ENCODE assay signal across 8 mouse cellular contexts in the genomic region with DNA sequence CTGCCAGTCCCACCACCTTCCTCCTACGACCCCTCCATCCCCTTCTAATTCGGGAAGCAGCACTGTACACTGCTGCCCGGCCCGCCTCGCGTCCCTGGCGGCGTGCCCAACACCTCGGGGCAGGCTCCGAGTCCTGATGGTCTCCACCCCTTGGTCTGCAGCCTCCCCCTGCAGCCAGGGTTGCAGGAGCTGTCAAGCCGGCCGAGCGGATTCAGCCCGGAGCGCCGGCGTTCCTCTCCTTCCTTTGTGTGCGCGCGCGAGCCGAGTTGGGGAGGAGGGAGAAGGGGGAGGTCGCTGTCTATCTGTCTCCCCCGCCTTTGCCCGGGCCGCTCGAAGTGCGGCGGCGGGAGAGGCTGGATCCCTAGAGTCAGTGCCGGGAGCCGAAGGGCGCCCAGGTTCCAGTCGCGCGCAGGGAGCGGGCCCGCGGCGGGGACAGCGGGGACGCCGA. TPM values are rescaled to one million over a fixed set of nuclear protein-coding genes. Genes with fewer than 3 reads are reported as not detected.
A peak's percentile ranks its signal among the peaks of the same experiment; 100 is the strongest.
DNase-seq lines count a peak whose midpoint lies in the region; ATAC-seq and TF ChIP-seq lines count a peak whose summit lies in the region.

Gene Chn2 (plus strand): TSS at position 198 of the 448 bp plus-strand sequence.

- no peak for TF ChIP-seq CTCF in Patski (IDR thresholded peaks at IDR 0.05)
- no peak for TF ChIP-seq CTCF in cerebellum, adult 2 months (IDR thresholded peaks at IDR 0.05; ENCODE audit: borderline replicate concordance, insufficient read depth, low read depth, low read length)

- no peaks in the 10 kb centered on the region for H3K27me3 ChIP-seq in Patski
- no peaks in the 10 kb centered on the region for H3K27me3 ChIP-seq in cerebellum, adult 2 months (ENCODE audit: control insufficient read depth, insufficient read depth, low read length)
- peaks cover 30% of the 10 kb centered on the region for H3K27me3 ChIP-seq in hindbrain, embryonic 12.5 days

- in situ Hi-C loops in Patski (cut with MboI; ENCODE audit: low pct_unique_long_range_greater_than_20kb): loop anchor here (5.0 kb wide), 2 partner anchors 123 to 188 kb away; no protein-coding TSS in a partner anchor

- H3K27ac ChIP-seq in cerebellum, adult 2 months (ENCODE audit: insufficient read depth, low read length): peak within 1 kb of the TSS; percentile 98
- peak within 1 kb of the TSS; percentile 97 for H3K27ac ChIP-seq in hindbrain, embryonic 12.5 days

- 1% methylated on average over 37 of the region's 43 CpGs for WGBS in cerebellum, adult 2 months
- under 1% methylated on average over 37 of the region's 43 CpGs for WGBS in hindbrain, embryonic 12.5 days

- peak within 1 kb of the TSS; percentile 88 for H3K9ac ChIP-seq in hindbrain, embryonic 12.5 days

- H3K9me3 ChIP-seq in hindbrain, embryonic 12.5 days (replicated peaks): no peaks in the 10 kb centered on the region

- H3K36me3 ChIP-seq in hindbrain, embryonic 12.5 days: no peaks in the 10 kb centered on the region

- H3K4me3 ChIP-seq in cerebellum, adult 2 months (replicated peaks; ENCODE audit: insufficient read depth, low read depth, low read length): peak within 1 kb of the TSS; percentile 63
- H3K4me3 ChIP-seq in hindbrain, embryonic 12.5 days: peak within 1 kb of the TSS; percentile 63

- POLR2A ChIA-PET in Patski (lab: Charles Lee): no interaction called here

- peak; percentile 60 for ATAC-seq in Patski
- ATAC-seq in hindbrain, embryonic 12.5 days (ENCODE audit: low FRiP score): peak; percentile 88

- CTCF ChIA-PET in Patski (lab: Charles Lee): interaction anchor here (1.0 to 1.5 kb wide), 2 partner anchors 12 to 125 kb away, joined by 3 to 4 read pairs; no protein-coding TSS in a partner anchor

- no peak for DNase-seq in Patski (ENCODE audit: low read depth, low spot score)
- DNase-seq in cerebellum, adult 2 months: peak in 1 of 2 experiments; percentile 87
- DNase-seq in frontal cortex, postnatal 10 days (ENCODE audit: low spot score in 2 of 2): peak; percentile 57 to 69
- peak; percentile 64 to 72 for DNase-seq in layer of hippocampus, postnatal 10 days (ENCODE audit: low spot score in 2 of 2)
- DNase-seq in lung, postnatal 10 days: peak; percentile 78
- peak; percentile 73 for DNase-seq in ovary, postnatal 36 days (ENCODE audit: low spot score)
- DNase-seq in urinary bladder, postnatal 14 days (ENCODE audit: low spot score): peak; percentile 72

- H3K4me1 ChIP-seq in cerebellum, adult 2 months (ENCODE audit: control insufficient read depth, insufficient read depth, low read length): peaks cover 5% of the 10 kb centered on the region
- peaks cover 20% of the 10 kb centered on the region for H3K4me1 ChIP-seq in hindbrain, embryonic 12.5 days

- peak within 1 kb of the TSS; percentile 60 for H3K4me2 ChIP-seq in hindbrain, embryonic 12.5 days (replicated peaks)

- peak; percentile 43; the same call in 1 of the 2 replicates for TF ChIP-seq POLR2A in cerebellum, adult 2 months (IDR thresholded peaks at IDR 0.05; ENCODE audit: borderline replicate concordance, insufficient read depth, low read length)

RNA-seq across cellular contexts. Expression of gene Chn2, which starts in this region (rescaled TPM):
- polyA plus RNA-seq in Patski (2021): 15.7 TPM
- polyA plus RNA-seq in cerebellum, adult 2 months (2012; rRNA removed): 574 and 684 TPM in 2 replicates
- 20.3 and 24.0 TPM in 2 replicates for polyA plus RNA-seq in hindbrain, embryonic 12.5 days (2016; fragmentation: Nextera tagmentation; extraction: Ambion mirVana)
- 10 to 100 TPM; 26.5 to 31.0 TPM for total RNA-seq in layer of hippocampus, postnatal 10 days (2021)

Comparison
In these comparisons a context has a peak if more than half of its experiments do, and no peak if none do; other contexts are left out.
1. RNA of gene Chn2 (polyA plus RNA-seq): 574 to 684 TPM in cerebellum, adult 2 months; 20.3 to 24.0 TPM in hindbrain, embryonic 12.5 days and 15.7 TPM in Patski (single experiment); every median in the first group is over 10 times any median in the second.